Mouse (Mus musculus): ENCODE data around the gene Rem1. TPM values are rescaled to one million over a fixed set of nuclear protein-coding genes. Genes with fewer than 3 reads are reported as not detected.

The Rem1 gene
- polyA plus RNA-seq (2014; fragmentation: Nextera tagmentation; extraction: Ambion mirVana), result 0.69 and 0.88 TPM in 2 replicates

DNA sequence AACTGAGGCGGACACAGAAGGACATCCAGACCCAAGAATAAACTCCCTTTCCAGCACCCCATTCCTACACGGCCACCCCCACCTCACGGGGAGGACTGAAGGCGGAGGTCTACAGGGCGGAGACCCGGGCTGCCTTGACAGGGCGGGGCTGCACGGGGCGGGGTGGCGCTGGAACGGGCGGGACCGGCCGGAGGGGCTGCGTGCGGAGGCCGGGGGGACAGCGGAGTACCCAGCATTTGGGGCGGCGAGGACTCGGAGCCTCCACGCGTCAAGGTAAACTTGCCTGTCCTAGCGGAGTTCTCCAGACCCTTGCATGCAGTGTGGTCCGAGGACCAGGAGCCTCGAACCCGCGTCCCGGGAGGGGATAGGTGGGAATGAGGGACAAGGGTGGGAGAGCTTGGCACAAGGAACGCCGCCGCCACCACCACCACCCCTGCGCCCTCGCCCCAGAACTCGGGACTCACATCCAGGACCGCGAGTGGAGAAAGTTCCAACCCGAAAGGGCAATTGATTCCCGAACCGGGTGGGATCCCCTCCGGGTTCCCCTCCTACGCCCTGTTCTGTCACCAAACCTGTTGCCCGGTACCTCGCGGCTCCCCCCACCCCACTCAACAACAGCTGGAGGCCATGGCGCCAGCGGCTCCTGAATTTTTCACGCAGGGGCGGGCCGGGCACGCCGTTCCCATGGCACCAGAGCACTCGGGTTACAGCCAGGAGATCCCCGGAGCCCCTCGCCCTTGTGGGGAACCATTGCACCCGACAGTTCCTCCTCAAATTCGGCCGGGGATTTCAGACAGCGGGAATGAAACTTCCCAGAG, at the start of gene Rem1:
Gene Rem1, plus strand, starts transcription at position 178 of the 818 bp plus-strand sequence.
- Histone ChIP-seq H3K9me3 (ENCODE audit: control insufficient read depth, low read length) (no peaks in the 10 kb centered on the region), H3K9ac (ENCODE audit: low read length) (peak within 1 kb of the TSS; percentile 52), H3K27me3 (ENCODE audit: control insufficient read depth, insufficient read depth, low read length) (peaks cover 38% of the 10 kb centered on the region), H3K27ac (replicated peaks; ENCODE audit: low read depth, low read length) (no peak within 1 kb of the TSS), H3K4me1 (ENCODE audit: control insufficient read depth, insufficient read depth, low read length) (0 out of 2 replicates have a peak, but pooled peaks cover 8% of the 10 kb centered on the region), H3K4me2 (ENCODE audit: low read depth, severe bottlenecking) (peak within 1 kb of the TSS; percentile 51), H3K4me3 (ENCODE audit: low read depth, low read length) (peak within 1 kb of the TSS; percentile 35), H3K36me3 (ENCODE audit: control insufficient read depth, insufficient read depth, low read length) (no peaks in the 10 kb centered on the region)
- ATAC-seq (ENCODE audit: insufficient number of reproducible peaks, low FRiP score, low TSS enrichment, low read depth) (peak; percentile 56; the same call in 1 of the 2 replicates), DNase-seq (ENCODE audit: low spot score) (peak; percentile 63)
- 2% methylated on average over 57 of the region's 59 CpGs for WGBS

DNA sequence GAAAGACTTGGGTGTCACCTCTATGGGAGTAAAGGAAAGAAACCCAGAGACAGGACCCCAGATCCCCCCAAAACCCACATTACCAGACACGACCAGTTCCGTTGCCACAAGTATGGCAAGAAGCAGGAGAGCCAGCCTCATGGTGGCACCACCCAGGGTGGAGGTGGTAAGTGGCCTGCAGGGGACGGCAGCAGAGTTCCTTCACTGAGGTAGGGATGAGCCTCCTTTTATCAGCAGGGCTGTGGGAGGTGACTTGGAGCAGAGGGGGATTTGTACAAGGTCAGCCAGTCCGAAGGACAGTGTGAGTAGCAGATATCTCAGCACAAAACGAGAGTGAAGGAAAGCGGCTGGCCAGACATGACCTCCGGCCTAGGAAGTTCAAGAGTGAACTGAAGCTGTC, 46.6 kb upstream of the Rem1 start, which contains the start of gene Defb19:
Gene Defb19, minus strand, starts transcription at position 206 of the 400 bp plus-strand sequence.
- Histone ChIP-seq H3K4me3 (ENCODE audit: low read depth, low read length) (no peak within 1 kb of the TSS), H3K4me1 (ENCODE audit: control insufficient read depth, insufficient read depth, low read length) (no peaks in the 10 kb centered on the region), H3K9ac (ENCODE audit: low read length) (no peak within 1 kb of the TSS), H3K27me3 (ENCODE audit: control insufficient read depth, insufficient read depth, low read length) (no peaks in the 10 kb centered on the region), H3K36me3 (ENCODE audit: control insufficient read depth, insufficient read depth, low read length) (no peaks in the 10 kb centered on the region), H3K27ac (replicated peaks; ENCODE audit: low read depth, low read length) (no peak within 1 kb of the TSS), H3K9me3 (ENCODE audit: control insufficient read depth, low read length) (no peaks in the 10 kb centered on the region), H3K4me2 (ENCODE audit: low read depth, severe bottlenecking) (no peak within 1 kb of the TSS)
- 64% methylated on average over 7 of the region's 7 CpGs for WGBS
- no peak for ATAC-seq (ENCODE audit: insufficient number of reproducible peaks, low FRiP score, low TSS enrichment, low read depth)
- no peak for DNase-seq (ENCODE audit: low spot score)

DNA sequence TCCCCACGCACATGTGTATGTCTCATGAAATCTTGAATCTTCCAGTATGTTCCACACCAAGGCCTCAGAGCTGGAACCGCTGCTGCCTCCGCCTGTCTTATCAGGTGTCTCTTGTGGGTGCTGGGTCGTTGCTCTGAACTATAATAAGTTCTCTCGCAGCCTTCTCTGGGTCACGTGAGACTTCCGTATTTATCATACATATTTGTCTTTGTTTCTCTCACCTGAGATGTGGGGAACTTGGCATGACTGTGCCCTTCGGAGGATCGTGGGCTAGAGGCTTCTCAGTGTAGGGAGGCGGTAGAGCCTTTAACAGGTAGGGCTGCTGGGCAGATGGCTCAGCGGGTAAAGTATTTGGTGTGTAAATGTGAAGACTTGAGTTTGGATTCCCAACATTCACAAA, 46.1 kb upstream of the Rem1 start:
- H3K4me2 ChIP-seq (ENCODE audit: low read depth, severe bottlenecking), result no peak overlapping the region
- no peaks in the 10 kb centered on the region for H3K4me1 ChIP-seq (ENCODE audit: control insufficient read depth, insufficient read depth, low read length)
- ATAC-seq (ENCODE audit: insufficient number of reproducible peaks, low FRiP score, low TSS enrichment, low read depth) (no peak), DNase-seq (ENCODE audit: low spot score) (no peak)
- no peaks in the 10 kb centered on the region for H3K9me3 ChIP-seq (ENCODE audit: control insufficient read depth, low read length)
- 90% methylated on average over 11 of the region's 11 CpGs for WGBS
- no peaks in the 10 kb centered on the region for H3K27me3 ChIP-seq (ENCODE audit: control insufficient read depth, insufficient read depth, low read length)
- no peak overlapping the region for H3K27ac ChIP-seq (replicated peaks; ENCODE audit: low read depth, low read length)
- no peak overlapping the region for H3K9ac ChIP-seq (ENCODE audit: low read length)
- no peak overlapping the region for H3K4me3 ChIP-seq (ENCODE audit: low read depth, low read length)
- no peaks in the 10 kb centered on the region for H3K36me3 ChIP-seq (ENCODE audit: control insufficient read depth, insufficient read depth, low read length)

DNA sequence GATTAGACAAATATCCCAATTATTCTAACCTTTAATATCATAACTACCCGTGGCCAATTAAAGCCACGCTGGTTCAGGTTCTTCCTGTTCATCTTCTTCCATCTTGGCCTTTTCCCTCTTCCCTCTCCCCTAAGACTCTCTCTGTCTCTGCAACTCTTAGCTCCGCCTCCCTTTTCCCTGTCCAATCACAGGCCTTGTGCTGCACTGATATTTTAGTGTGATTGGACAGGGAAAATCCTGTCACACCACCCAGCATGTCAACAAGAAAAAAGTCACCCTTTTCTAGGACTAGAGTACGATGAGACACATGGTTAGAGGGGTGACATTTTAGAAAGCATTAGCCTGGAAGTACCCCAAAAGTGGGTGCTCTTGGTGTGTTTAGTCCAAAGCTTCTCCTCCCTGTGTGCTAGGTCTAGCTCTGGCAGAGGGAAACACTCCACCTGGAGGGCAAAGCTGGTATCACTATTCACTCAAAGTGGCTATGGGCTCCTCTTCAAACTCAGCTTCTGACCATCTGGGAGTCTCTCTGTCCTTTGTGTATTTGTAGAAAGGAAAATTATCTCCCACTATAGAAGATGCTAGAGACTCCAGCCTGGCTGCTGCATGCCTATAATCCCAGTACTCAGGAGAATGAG, 39.7 kb upstream of the Rem1 start:
- peak; percentile 26 for DNase-seq (ENCODE audit: low spot score)
- Histone ChIP-seq H3K4me2 (ENCODE audit: low read depth, severe bottlenecking) (no peak overlapping the region), H3K27me3 (ENCODE audit: control insufficient read depth, insufficient read depth, low read length) (no peaks in the 10 kb centered on the region)

DNA sequence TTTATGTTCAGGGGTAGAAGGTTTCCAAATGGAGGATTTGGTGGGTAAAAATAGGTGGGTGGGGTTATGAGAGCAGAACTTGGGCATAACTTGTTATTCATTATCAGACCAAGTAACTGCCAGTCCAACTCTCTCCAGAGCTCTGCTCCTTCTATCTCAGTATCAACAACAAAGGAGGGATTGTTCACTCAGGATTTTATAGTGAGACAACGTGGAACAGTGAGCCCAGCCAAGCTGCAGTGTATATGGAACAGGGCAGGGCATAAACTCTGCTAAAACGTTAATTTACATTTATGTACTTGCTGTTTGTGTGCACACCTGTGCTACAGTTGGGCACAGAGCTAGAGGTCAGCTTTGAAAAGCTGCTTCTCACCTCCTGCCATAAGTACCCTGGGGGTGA, 38.3 kb upstream of the Rem1 start:
- Histone ChIP-seq H3K9ac (ENCODE audit: low read length) (no peak overlapping the region), H3K36me3 (ENCODE audit: control insufficient read depth, insufficient read depth, low read length) (no peaks in the 10 kb centered on the region), H3K9me3 (ENCODE audit: control insufficient read depth, low read length) (no peaks in the 10 kb centered on the region), H3K27me3 (ENCODE audit: control insufficient read depth, insufficient read depth, low read length) (no peaks in the 10 kb centered on the region), H3K4me3 (ENCODE audit: low read depth, low read length) (no peak overlapping the region), H3K4me1 (ENCODE audit: control insufficient read depth, insufficient read depth, low read length) (no peaks in the 10 kb centered on the region), H3K27ac (replicated peaks; ENCODE audit: low read depth, low read length) (no peak overlapping the region), H3K4me2 (ENCODE audit: low read depth, severe bottlenecking) (no peak overlapping the region)
- WGBS, result 42% methylated on average over 2 of the region's 2 CpGs
- ATAC-seq (ENCODE audit: insufficient number of reproducible peaks, low FRiP score, low TSS enrichment, low read depth) (no peak), DNase-seq (ENCODE audit: low spot score) (no peak)

More for the DNA sequence above, 39.7 kb upstream of the Rem1 start:
- H3K9me3 ChIP-seq (ENCODE audit: control insufficient read depth, low read length), result no peaks in the 10 kb centered on the region
- H3K27ac ChIP-seq (replicated peaks; ENCODE audit: low read depth, low read length), result no peak overlapping the region
- H3K4me3 ChIP-seq (ENCODE audit: low read depth, low read length), result no peak overlapping the region
- no peaks in the 10 kb centered on the region for H3K4me1 ChIP-seq (ENCODE audit: control insufficient read depth, insufficient read depth, low read length)
- H3K36me3 ChIP-seq (ENCODE audit: control insufficient read depth, insufficient read depth, low read length), result no peaks in the 10 kb centered on the region
- no peak for ATAC-seq (ENCODE audit: insufficient number of reproducible peaks, low FRiP score, low TSS enrichment, low read depth)
- 77% methylated on average over 4 of the region's 4 CpGs for WGBS
- no peak overlapping the region for H3K9ac ChIP-seq (ENCODE audit: low read length)

DNA sequence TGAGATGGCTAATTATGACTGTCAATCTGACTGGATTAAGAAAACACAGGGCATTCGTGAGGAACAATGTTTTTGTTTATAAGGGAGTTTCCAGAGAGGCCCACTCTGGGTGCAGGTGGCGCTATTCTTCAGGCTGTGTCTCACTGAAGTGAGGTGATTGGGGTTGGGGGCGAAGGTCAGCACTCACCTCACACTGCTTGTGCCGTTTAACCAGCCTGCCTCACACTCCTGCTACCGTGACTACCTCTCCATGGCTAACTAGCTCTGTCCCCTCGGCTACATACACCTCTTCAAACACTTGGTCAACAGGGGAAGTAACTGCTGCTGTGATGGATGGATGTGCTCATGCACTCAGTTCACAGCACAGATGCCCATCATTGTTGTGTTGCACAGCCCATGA, 37.7 kb upstream of the Rem1 start:
- Histone ChIP-seq H3K9me3 (ENCODE audit: control insufficient read depth, low read length) (no peaks in the 10 kb centered on the region), H3K4me1 (ENCODE audit: control insufficient read depth, insufficient read depth, low read length) (no peaks in the 10 kb centered on the region), H3K27ac (replicated peaks; ENCODE audit: low read depth, low read length) (no peak overlapping the region), H3K36me3 (ENCODE audit: control insufficient read depth, insufficient read depth, low read length) (no peaks in the 10 kb centered on the region), H3K4me3 (ENCODE audit: low read depth, low read length) (no peak overlapping the region), H3K27me3 (ENCODE audit: control insufficient read depth, insufficient read depth, low read length) (no peaks in the 10 kb centered on the region), H3K4me2 (ENCODE audit: low read depth, severe bottlenecking) (no peak overlapping the region), H3K9ac (ENCODE audit: low read length) (no peak overlapping the region)
- DNase-seq (ENCODE audit: low spot score) (no peak), ATAC-seq (ENCODE audit: insufficient number of reproducible peaks, low FRiP score, low TSS enrichment, low read depth) (no peak)
- WGBS, result 46% methylated on average over 6 of the region's 6 CpGs

DNA sequence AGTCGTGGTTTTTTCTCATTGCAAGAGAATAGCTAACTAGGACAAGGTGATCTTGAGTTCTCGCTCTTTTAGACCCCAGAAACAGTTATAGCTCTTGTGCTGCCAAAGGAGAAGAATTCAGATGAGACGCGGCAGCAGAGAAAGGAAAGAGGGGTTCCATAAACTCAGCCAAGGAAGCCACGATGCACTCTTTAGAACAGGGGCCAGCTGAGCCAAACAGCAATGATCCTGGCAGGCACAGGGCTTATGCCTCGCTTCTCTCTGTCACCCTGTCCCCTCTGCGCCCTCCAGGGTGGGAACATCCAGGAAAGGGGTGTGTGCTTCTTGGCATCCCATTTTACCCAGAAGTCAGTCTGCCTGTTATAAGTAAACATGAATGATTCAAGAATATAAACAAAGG, 27.5 kb upstream of the Rem1 start, which contains the start of gene Defb45:
Gene Defb45, minus strand, starts transcription at position 101 of the 400 bp plus-strand sequence.
- 66% methylated on average over 7 of the region's 7 CpGs for WGBS
- no peak within 1 kb of the TSS for H3K9ac ChIP-seq (ENCODE audit: low read length)
- no peak within 1 kb of the TSS for H3K4me3 ChIP-seq (ENCODE audit: low read depth, low read length)
- H3K9me3 ChIP-seq (ENCODE audit: control insufficient read depth, low read length), result no peaks in the 10 kb centered on the region
- no peak within 1 kb of the TSS for H3K4me2 ChIP-seq (ENCODE audit: low read depth, severe bottlenecking)
- no peaks in the 10 kb centered on the region for H3K36me3 ChIP-seq (ENCODE audit: control insufficient read depth, insufficient read depth, low read length)
- DNase-seq (ENCODE audit: low spot score) (no peak), ATAC-seq (ENCODE audit: insufficient number of reproducible peaks, low FRiP score, low TSS enrichment, low read depth) (no peak)
- H3K27me3 ChIP-seq (ENCODE audit: control insufficient read depth, insufficient read depth, low read length), result no peaks in the 10 kb centered on the region
- H3K27ac ChIP-seq (replicated peaks; ENCODE audit: low read depth, low read length), result no peak within 1 kb of the TSS
- H3K4me1 ChIP-seq (ENCODE audit: control insufficient read depth, insufficient read depth, low read length), result no peaks in the 10 kb centered on the region

DNA sequence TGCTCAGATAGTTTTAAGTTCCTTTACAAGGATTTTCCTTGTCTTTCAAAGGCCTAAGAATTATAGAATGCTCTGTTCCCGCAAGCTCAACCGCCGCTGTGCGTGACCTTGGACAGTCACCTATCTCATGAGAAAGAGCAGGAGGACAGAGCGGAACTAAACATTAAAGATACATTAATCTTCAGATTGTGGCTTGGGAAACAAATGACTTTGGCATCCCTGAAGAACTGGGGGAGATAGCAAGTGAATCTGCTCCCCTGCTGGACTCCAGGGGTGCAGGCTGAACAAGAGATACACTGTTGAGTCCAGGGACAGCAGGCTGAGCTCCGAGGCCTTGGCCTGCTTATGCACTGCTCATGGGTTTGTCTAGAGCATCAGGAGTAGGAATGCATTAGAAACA, 26.7 kb upstream of the Rem1 start:
- DNase-seq (ENCODE audit: low spot score) (no peak), ATAC-seq (ENCODE audit: insufficient number of reproducible peaks, low FRiP score, low TSS enrichment, low read depth) (no peak)
- 89% methylated on average over 6 of the region's 6 CpGs for WGBS

More for the DNA sequence above, 26.7 kb upstream of the Rem1 start:
- Histone ChIP-seq H3K4me3 (ENCODE audit: low read depth, low read length) (no peak overlapping the region), H3K27ac (replicated peaks; ENCODE audit: low read depth, low read length) (no peak overlapping the region), H3K4me2 (ENCODE audit: low read depth, severe bottlenecking) (no peak overlapping the region), H3K4me1 (ENCODE audit: control insufficient read depth, insufficient read depth, low read length) (no peaks in the 10 kb centered on the region), H3K9me3 (ENCODE audit: control insufficient read depth, low read length) (no peaks in the 10 kb centered on the region), H3K27me3 (ENCODE audit: control insufficient read depth, insufficient read depth, low read length) (no peaks in the 10 kb centered on the region), H3K9ac (ENCODE audit: low read length) (no peak overlapping the region), H3K36me3 (ENCODE audit: control insufficient read depth, insufficient read depth, low read length) (no peaks in the 10 kb centered on the region)
